Mouse (Mus musculus): ENCODE results near the gene Azin2. TPM values are rescaled to one million over a fixed set of nuclear protein-coding genes. Genes with fewer than 3 reads are reported as not detected.

The Azin2 gene
- total RNA-seq, 2 experiments from 2014 or later: 30.3 to 36.3 TPM

DNA sequence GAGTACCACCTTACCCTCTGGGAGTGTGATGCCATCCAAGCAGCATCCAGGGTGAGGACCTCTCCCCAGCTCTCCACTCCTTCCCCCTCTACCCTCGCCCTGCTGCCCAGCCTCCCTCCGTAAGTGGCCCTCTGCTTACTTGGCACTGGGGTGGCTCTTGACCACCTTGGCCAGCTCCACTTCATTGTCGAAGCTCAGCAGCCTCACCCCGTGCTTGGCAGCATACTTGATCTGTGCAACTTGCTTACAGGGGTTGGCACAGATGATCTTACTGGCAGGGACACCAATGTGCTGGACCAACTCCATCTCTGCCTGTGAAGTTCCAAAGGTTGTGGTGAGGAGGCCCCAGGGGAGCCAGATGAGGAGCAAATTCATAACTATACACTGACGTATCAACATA is 11.8 kb downstream of the Azin2 start:
- no peak for DNase-seq (ENCODE audit: extremely low spot score in 1 of 2, low spot score in 2 of 2)

DNA sequence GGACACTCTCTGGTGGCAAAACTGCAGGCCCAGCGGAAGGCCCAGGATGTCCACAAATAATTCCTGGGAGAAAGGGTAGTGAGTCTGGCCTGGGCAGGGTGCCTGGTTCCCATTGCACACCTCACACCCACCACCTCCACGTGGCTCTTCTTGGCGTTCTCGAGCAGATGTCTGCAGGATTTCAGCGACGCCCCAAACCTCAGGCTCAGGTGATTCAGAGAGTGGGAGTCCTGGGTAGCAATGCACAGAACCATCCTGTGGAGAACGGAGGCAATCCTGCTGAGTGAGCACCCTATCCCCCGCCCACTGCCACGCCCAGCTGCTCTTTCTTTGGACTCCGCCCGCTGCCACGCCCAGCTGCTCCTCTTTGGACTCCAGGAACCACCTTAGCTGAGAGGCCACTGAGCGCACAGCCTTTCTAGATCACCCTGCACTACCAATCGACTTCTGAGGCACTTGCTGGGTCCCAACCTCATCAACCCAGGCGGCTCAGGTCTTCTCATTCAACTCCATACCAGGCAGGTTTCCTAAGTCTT is 12.7 kb downstream of the Azin2 start:
- no peak for DNase-seq (ENCODE audit: extremely low spot score in 1 of 2, low spot score in 2 of 2)
- intact Hi-C loops (cut with DNase I): no loop called here

More for the DNA sequence above, 11.8 kb downstream of the Azin2 start:
- intact Hi-C loops (cut with DNase I): no loop called here

DNA sequence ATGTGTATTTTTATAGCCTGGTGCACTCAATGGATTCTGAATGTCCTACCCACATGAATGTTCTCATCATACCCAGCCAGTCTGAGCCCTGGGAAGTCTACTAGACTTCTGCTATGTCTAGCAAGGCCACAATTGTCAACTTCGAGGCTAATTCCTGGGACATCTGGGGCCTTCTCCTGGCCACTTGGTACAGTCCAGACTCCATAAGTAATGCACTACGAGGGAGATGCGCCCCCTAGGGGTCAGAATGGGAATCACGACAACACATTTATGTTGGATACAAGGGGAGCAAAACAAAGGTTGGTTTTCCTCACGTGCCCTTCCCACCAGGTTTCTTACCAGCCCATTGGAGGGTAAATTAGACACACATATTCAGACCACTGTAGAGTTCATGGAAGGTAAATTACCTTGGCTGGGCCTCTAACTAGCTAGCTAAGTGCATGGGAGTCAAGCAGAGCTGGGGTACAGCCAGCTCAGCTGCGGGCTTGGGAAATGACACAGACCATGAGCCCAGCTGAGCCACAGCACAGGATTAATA is 14.0 kb downstream of the Azin2 start:
- DNase-seq (ENCODE audit: extremely low spot score in 1 of 2, low spot score in 2 of 2): peak in 1 of 2 experiments; percentile 56
- intact Hi-C loops (cut with DNase I): no loop called here

DNA sequence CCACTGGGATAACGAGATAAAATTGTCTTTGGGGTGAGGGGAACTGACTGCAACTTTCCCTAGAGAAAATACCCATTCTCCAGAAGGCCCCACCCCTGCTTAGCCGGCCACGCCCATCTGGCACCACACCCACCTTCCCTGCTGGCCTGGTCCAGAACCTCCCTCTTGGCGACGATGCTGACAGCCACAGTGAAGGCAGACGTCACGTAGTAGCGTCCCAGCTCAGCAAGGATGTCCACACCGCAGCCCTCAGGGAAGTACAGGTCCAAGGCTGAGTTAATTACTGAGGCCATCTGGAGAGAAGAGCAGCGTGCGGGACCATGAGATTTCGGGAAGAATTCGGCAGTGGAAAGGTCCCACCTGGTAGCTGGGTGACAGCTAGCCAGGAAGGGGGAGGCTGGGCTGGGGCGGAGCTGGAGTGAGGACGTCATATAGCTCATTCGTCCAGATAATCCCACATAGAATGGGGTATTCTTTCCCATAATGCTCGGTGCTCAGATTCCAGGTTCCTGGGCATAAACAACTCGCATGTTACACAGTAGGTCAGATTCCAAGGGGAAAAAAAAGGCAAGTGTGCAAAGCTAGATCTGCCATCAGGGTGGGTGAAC is 14.8 kb downstream of the Azin2 start:
- intact Hi-C loops (cut with DNase I): no loop called here
- peak in 1 of 2 experiments; percentile 52 for DNase-seq (ENCODE audit: extremely low spot score in 1 of 2, low spot score in 2 of 2)

DNA sequence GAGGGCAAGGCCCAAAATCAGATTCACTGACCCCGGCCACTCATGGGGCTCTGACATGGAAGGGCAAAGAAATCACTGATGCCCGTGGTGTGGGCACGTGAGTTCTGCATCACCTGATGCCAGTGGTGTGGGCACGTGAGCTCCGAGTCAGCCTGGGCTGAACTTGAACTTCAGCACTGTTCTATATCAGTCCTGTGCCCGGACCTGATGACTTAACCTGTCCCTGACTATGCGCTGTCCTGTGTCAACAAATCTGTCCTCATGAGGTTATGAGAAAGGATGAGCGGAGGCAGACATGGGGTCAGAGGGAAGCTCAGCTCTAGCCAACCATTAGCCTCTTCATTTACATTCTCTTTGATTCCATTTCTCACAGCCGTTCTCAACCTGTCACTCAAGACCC is 15.5 kb downstream of the Azin2 start:
- DNase-seq (ENCODE audit: extremely low spot score in 1 of 2, low spot score in 2 of 2): no peak
- intact Hi-C loops (cut with DNase I): no loop called here

GRCm38 (mm10) chr4:128942346-128942745 is 19.9 kb downstream of the Azin2 start:
- intact Hi-C loops (cut with DNase I): no loop called here
- no peak for DNase-seq (ENCODE audit: extremely low spot score in 1 of 2, low spot score in 2 of 2)

- intact Hi-C loops (cut with DNase I): no loop called here
- DNase-seq (ENCODE audit: extremely low spot score in 1 of 2, low spot score in 2 of 2): no peak
Measured at GRCm38 (mm10) chr4:128935595-128935994, 26.6 kb downstream of the Azin2 start.

DNA sequence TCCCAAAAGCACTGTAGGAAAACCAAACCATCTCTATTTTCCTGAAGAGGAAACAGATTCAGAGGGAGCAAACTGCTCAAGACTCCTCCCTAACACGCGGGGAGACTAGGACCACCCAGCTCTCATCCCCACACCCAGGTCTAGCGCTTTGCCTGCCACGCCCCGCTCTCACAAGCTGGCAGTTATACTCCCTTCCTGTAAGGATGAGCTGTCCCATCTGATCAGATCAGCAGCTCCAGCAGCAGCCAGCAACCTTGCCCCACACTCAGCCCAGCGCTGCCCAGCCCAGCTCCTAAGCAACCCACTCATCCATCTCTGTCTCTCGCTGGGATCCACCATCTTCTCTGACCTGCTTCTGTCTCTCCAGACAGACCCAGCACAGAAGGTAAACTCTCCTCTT is 29.5 kb downstream of the Azin2 start:
- intact Hi-C loops (cut with DNase I): no loop called here
- no peak for DNase-seq (ENCODE audit: extremely low spot score in 1 of 2, low spot score in 2 of 2)

DNA sequence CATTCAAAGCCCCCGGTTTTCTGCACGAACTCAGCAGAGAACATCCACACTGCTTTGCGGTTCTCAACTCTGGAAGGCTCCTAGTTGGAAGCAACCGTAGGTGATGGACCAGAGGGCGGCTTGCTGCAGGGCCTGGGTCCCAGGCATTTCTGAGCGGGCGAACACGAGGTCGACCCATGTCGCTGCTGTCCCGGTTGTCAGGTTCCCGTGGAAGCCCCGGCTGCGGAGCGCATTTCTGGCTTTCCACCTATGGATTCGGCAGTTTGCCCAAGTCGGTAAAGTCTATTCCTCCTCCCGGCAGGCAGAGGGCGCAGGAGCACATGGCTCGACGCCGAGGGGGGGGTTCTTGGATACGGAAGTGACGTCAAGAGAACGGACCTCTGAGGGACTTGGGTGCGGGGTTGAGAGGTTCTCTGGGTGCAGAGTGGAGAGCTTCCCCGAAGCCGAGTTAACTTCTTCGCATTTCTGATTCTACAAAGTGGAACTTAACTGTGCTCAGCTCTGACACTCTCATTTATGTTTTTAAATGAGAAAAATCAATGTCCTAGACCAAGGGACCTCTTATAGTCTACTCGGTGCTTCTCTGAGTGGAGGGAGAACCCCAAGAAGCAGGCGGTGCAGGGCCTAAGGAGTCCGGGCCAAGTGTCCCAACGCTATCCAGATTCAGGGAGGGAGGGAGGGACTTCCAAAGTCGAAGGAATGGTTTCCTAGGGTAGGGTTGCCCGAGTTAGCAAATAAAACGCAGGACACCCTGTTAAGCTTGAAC is 37.2 kb downstream of the Azin2 start:
- DNase-seq (ENCODE audit: extremely low spot score in 1 of 2, low spot score in 2 of 2): peak; percentile 84 to 90
- intact Hi-C loops (cut with DNase I): no loop called here

GRCm38 (mm10) chr4:128923603-128924002 is 38.6 kb downstream of the Azin2 start:
- intact Hi-C loops (cut with DNase I): no loop called here
- no peak for DNase-seq (ENCODE audit: extremely low spot score in 1 of 2, low spot score in 2 of 2)

DNA sequence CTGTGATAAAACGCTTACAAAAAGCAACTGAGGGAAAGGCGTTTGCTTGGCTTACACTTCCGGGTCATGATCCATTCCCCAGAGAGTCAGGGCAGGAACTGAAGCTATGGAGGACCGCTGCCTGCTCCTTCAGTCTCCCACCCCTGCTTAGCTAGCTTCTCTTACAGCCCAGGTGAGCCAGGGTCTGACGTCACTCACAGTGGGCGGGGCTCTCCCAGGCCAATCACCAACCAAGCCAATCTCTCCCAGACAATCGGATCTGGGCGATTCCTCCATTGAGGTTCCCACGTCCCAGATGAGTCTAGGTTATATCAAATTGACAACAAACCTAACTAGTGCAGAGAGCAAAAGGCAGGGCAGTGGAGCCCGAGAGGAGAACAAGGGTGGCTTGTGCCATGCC is 43.1 kb downstream of the Azin2 start:
- intact Hi-C loops (cut with DNase I): no loop called here
- DNase-seq (ENCODE audit: extremely low spot score in 1 of 2, low spot score in 2 of 2): no peak

DNA sequence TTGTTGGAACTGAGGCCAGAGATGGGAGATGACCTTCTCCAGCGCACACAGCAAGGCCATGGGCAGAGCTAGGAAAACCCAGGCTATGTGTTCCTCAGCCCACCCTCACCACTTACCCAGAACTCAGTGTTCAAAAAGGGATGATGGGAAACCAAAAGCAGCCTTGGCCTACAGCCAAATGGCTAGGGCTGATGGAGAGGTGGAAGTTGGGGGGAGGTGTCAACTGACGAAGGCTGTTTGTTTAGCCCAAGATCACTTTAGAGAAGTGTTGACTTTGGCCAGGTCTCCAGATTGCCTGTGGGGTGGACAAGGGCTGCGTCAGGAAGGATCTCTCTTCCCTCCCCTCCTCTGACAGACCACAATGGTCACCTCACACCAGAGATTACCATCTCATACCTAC is 44.1 kb downstream of the Azin2 start:
- intact Hi-C loops (cut with DNase I): no loop called here
- DNase-seq (ENCODE audit: extremely low spot score in 1 of 2, low spot score in 2 of 2): peak in 1 of 2 experiments; percentile 70

DNA sequence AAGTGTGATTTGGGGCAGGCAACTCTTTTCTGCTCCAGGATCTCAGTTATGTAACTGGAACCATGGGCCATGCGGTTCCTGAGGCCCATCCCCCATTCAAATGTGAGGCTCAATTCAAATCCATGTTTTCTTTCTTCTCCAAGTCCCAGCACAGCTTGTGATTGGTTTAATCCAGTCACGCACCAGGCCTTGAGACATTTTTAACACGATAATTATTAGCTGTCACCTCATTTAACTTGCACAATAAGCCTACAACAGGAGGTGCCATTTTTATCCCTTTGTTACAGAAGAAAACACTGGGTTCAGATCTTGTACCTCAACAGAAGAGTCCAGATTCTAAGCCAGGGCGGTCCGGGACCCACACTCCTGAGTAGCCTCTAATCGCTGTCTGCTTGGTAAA is 44.5 kb downstream of the Azin2 start:
- DNase-seq (ENCODE audit: extremely low spot score in 1 of 2, low spot score in 2 of 2): no peak
- intact Hi-C loops (cut with DNase I): no loop called here

GRCm38 (mm10) chr4:128917119-128917518 is 45.1 kb downstream of the Azin2 start:
- no peak for DNase-seq (ENCODE audit: extremely low spot score in 1 of 2, low spot score in 2 of 2)
- intact Hi-C loops (cut with DNase I): no loop called here

DNA sequence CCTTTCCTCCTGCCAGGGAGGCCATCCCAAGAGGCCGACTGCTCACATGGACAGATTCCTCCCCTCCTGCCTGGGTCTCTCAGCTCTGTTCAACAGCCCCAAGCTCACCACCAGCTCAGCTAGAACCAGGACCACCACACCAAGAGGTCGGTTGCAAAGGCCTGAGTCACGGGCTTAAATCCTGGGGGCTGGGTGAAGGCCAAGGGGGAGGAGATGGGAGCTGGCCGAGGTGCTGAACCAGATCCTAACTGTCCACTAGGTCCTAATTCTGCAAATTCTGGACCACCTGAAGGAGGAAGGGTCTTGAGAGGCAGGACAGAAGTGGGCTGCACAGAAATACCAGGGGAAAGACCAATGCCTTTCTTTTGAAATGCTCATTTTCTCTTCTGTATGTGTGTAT is 48.4 kb downstream of the Azin2 start:
- DNase-seq (ENCODE audit: extremely low spot score in 1 of 2, low spot score in 2 of 2): no peak
- intact Hi-C loops (cut with DNase I): no loop called here

DNA sequence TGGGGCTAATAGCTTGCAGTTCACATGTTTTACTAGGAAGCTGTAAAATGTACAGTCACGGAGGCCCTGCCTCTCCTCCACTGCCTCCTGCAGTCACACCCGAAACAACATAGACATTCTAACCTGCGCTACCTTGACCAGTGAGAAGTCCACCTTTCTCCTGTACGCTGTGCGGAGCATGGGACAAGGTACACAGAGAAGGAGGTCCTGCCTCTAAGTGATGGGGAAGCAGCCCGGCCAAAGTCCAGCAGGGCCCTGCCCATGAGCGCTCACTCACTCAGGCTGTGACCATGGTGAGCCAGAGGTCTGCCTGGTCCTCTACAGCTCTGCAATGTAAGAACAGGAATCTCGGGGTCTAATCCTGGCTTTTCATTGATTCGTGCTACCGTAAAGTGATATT is 50.2 kb downstream of the Azin2 start:
- intact Hi-C loops (cut with DNase I): no loop called here
- no peak for DNase-seq (ENCODE audit: extremely low spot score in 1 of 2, low spot score in 2 of 2)

DNA sequence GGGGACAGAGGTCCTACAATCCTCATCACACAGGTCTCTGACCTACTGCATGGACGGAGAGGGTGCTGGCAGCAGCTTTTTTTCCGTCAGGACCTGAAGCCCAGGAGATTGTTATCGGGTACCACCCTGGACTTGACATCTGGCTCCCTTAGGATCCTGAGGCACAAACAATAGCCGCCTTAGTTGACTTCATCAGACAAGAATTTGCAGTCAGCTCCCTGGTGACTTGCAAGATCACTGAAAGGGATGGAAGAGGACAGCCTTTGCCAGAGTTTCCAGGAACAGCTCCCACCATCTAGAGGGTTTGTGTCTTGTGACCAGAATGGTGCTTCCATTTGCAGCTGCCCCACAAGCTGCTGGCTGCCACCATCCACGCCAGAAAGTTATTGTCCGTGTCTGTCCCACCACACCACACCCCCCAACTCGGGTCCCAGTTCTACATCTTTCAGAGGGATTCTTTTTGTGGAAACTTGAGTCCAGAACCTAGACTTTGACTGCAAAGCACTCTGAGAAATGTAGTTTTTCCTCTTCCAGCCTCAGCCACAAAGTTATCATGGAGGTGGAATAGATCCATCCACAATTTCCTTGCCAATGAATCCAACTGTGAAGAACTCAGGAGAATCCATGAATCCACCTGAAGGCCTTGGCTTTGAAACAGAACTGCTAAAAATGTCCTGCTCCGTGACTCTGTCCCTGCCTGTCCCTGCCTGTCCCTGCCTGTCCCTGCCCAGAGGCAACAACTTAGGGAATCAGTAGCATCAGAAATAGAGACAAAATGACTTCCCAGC is 51.8 kb downstream of the Azin2 start:
- intact Hi-C loops (cut with DNase I): no loop called here
- no peak for DNase-seq (ENCODE audit: extremely low spot score in 1 of 2, low spot score in 2 of 2)

DNA sequence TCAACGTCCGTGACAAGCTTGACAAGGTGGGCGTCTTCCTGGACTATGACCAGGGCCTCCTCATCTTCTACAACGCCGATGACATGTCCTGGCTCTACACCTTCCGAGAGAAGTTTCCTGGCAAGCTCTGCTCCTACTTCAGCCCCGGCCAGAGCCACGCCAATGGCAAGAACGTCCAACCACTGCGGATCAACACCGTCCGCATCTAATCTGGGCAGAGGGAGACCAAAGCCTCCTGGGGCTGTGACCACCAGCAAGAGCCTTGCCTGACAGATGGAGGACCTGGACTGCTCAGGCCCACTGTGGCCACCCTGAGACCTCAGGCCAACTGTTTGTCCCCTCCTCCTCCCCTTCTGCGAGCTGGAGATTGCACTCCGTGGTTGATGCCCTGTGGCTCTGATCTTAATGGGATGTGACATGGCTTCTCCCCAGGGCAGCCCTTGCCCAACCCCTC is 52.8 kb downstream of the Azin2 start:
- intact Hi-C loops (cut with DNase I): loop anchor here (5.0 kb wide), 1 partner anchor 173 kb away; no protein-coding TSS in a partner anchor
- DNase-seq (ENCODE audit: extremely low spot score in 1 of 2, low spot score in 2 of 2): no peak

All from left cerebral cortex, postnatal 10 days (tissue).